14 mouse cellular contexts compared by ENCODE assay signal in the genomic region with DNA sequence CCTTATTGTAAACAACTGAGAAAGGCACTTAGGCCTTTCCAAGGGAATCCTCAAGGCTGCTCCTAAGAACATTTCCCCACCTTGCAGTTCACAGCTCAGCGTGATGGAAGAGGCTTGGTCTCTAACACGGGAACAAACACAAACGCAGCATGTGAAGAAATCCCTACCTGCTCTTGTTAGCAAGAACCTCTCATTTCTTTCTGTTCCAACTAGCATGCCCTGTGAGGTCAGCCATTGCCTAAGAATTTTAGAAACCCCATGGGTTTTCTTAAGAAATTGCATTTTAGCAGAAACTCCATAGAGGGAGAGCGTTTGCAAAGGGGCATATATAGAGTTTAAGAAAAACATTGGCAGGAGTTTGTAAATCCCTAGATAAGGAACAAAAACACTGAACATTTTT. TPM values are rescaled to one million over a fixed set of nuclear protein-coding genes. Genes with fewer than 3 reads are reported as not detected.
DNase-seq lines count a peak whose midpoint lies in the region; ATAC-seq and TF ChIP-seq lines count a peak whose summit lies in the region.
"Had no signal": no experiment of that assay in that cellular context is flagged by ENCODE, and none has a peak within 500 bp of the region (broad histone marks: within the 10 kb centered on the region; RNA-seq: fewer than 3 reads in every experiment).

No protein-coding gene starts in this region.

- no peak overlapping the region for H3K9ac ChIP-seq in hindbrain, embryonic 14.5 days
- H3K9ac ChIP-seq in hindbrain, embryonic 16.5 days (ENCODE audit: low read depth, low read length): no peak overlapping the region
- no peak overlapping the region for H3K9ac ChIP-seq in lung, postnatal 0 days (replicated peaks; ENCODE audit: low read depth)
- no peak overlapping the region for H3K9ac ChIP-seq in stomach, embryonic 15.5 days
- no peak overlapping the region for H3K9ac ChIP-seq in forebrain, embryonic 15.5 days (replicated peaks)

- H3K9me3 ChIP-seq in hindbrain, embryonic 14.5 days (ENCODE audit: control insufficient read depth, low read length): no peaks in the 10 kb centered on the region
- no peaks in the 10 kb centered on the region for H3K9me3 ChIP-seq in hindbrain, embryonic 16.5 days (ENCODE audit: control insufficient read depth, low read length)
- no peaks in the 10 kb centered on the region for H3K9me3 ChIP-seq in lung, postnatal 0 days (ENCODE audit: low read length)
- H3K9me3 ChIP-seq in embryonic facial prominence, embryonic 10.5 days: no peaks in the 10 kb centered on the region
- no peaks in the 10 kb centered on the region for H3K9me3 ChIP-seq in stomach, embryonic 15.5 days
- H3K9me3 ChIP-seq in forebrain, embryonic 15.5 days: no peaks in the 10 kb centered on the region
- H3K9me3 ChIP-seq: liver, embryonic 12.5 days had no signal

- H3K4me1 ChIP-seq in hindbrain, embryonic 14.5 days (replicated peaks; ENCODE audit: control insufficient read depth, insufficient read depth, low read length): peaks cover 18% of the 10 kb centered on the region
- peaks cover 7% of the 10 kb centered on the region for H3K4me1 ChIP-seq in hindbrain, embryonic 16.5 days (ENCODE audit: control insufficient read depth, insufficient read depth, low read depth, low read length)
- peaks cover 25% of the 10 kb centered on the region; the same call in 1 of the 2 replicates for H3K4me1 ChIP-seq in lung, postnatal 0 days (ENCODE audit: insufficient read depth, low read depth, low read length)
- H3K4me1 ChIP-seq in embryonic facial prominence, embryonic 10.5 days: peaks cover 83% of the 10 kb centered on the region
- peaks cover 41% of the 10 kb centered on the region for H3K4me1 ChIP-seq in stomach, embryonic 15.5 days
- peaks cover 40% of the 10 kb centered on the region for H3K4me1 ChIP-seq in forebrain, embryonic 15.5 days

- H3K36me3 ChIP-seq in hindbrain, embryonic 14.5 days (replicated peaks; ENCODE audit: control insufficient read depth, insufficient read depth): no peaks in the 10 kb centered on the region
- no peaks in the 10 kb centered on the region for H3K36me3 ChIP-seq in hindbrain, embryonic 16.5 days (ENCODE audit: control insufficient read depth, insufficient read depth, low read length)
- H3K36me3 ChIP-seq in lung, postnatal 0 days (ENCODE audit: insufficient read depth, low read length): no peaks in the 10 kb centered on the region
- peaks cover 62% of the 10 kb centered on the region for H3K36me3 ChIP-seq in embryonic facial prominence, embryonic 10.5 days (replicated peaks)
- no peaks in the 10 kb centered on the region for H3K36me3 ChIP-seq in stomach, embryonic 15.5 days
- no peaks in the 10 kb centered on the region for H3K36me3 ChIP-seq in forebrain, embryonic 15.5 days

- H3K27ac ChIP-seq in hindbrain, embryonic 14.5 days: no peak overlapping the region
- H3K27ac ChIP-seq in hindbrain, embryonic 16.5 days (ENCODE audit: low read depth, low read length): no peak overlapping the region
- H3K27ac ChIP-seq in lung, postnatal 0 days (ENCODE audit: low read length): peak overlapping the region; percentile 77
- H3K27ac ChIP-seq in embryonic facial prominence, embryonic 10.5 days (replicated peaks): 0 out of 2 replicates have a peak overlapping the region, but pooled peaks have one; percentile 8
- peak overlapping the region; percentile 67 for H3K27ac ChIP-seq in stomach, embryonic 15.5 days
- no peak overlapping the region for H3K27ac ChIP-seq in forebrain, embryonic 15.5 days (replicated peaks)

- no peak for ATAC-seq in hindbrain, embryonic 14.5 days (ENCODE audit: low FRiP score)
- ATAC-seq in hindbrain, embryonic 16.5 days: no peak
- peak; percentile 14; the same call in 1 of the 2 replicates for ATAC-seq in lung, postnatal 0 days
- no peak for ATAC-seq in stomach, embryonic 15.5 days (ENCODE audit: insufficient read depth, low FRiP score, low read depth)
- ATAC-seq in forebrain, embryonic 15.5 days (replicated peaks): no peak
- ATAC-seq: forebrain, embryonic 14.5 days had no signal

- H3K27me3 ChIP-seq in hindbrain, embryonic 14.5 days (ENCODE audit: control insufficient read depth, insufficient read depth, low read length): peaks cover 4% of the 10 kb centered on the region; the same call in 1 of the 2 replicates
- peaks cover 1% of the 10 kb centered on the region; the same call in 1 of the 2 replicates for H3K27me3 ChIP-seq in hindbrain, embryonic 16.5 days (replicated peaks; ENCODE audit: control insufficient read depth, insufficient read depth, low read length)
- H3K27me3 ChIP-seq in lung, postnatal 0 days (replicated peaks; ENCODE audit: insufficient read depth, low read length): 0 out of 2 replicates have a peak, but pooled peaks cover 4% of the 10 kb centered on the region
- H3K27me3 ChIP-seq in embryonic facial prominence, embryonic 10.5 days (replicated peaks; ENCODE audit: low read depth, poor library complexity, severe bottlenecking): 0 out of 2 replicates have a peak, but pooled peaks cover 2% of the 10 kb centered on the region
- no peaks in the 10 kb centered on the region for H3K27me3 ChIP-seq in stomach, embryonic 15.5 days (replicated peaks)
- no peaks in the 10 kb centered on the region for H3K27me3 ChIP-seq in forebrain, embryonic 15.5 days

- 61% methylated on average over 4 of the region's 4 CpGs for WGBS in hindbrain, embryonic 14.5 days
- 57% methylated on average over 4 of the region's 4 CpGs for WGBS in hindbrain, embryonic 16.5 days
- WGBS in lung, postnatal 0 days: 19% methylated on average over 4 of the region's 4 CpGs
- WGBS in embryonic facial prominence, embryonic 10.5 days: 51% methylated on average over 4 of the region's 4 CpGs
- 27% methylated on average over 4 of the region's 4 CpGs for WGBS in stomach, embryonic 15.5 days
- 46% methylated on average over 4 of the region's 4 CpGs for WGBS in forebrain, embryonic 15.5 days

- H3K4me3 ChIP-seq in hindbrain, embryonic 14.5 days (replicated peaks; ENCODE audit: low read length): no peak overlapping the region
- H3K4me3 ChIP-seq in hindbrain, embryonic 16.5 days (ENCODE audit: low read length): no peak overlapping the region
- H3K4me3 ChIP-seq in lung, postnatal 0 days (ENCODE audit: low read depth, low read length): no peak overlapping the region
- no peak overlapping the region for H3K4me3 ChIP-seq in embryonic facial prominence, embryonic 10.5 days
- H3K4me3 ChIP-seq in stomach, embryonic 15.5 days (replicated peaks): no peak overlapping the region
- H3K4me3 ChIP-seq in forebrain, embryonic 15.5 days: no peak overlapping the region

- DNase-seq in hindbrain, embryonic 14.5 days (ENCODE audit: low spot score): no peak
- peak; percentile 69 for DNase-seq in lung, postnatal 0 days (ENCODE audit: low spot score)
- DNase-seq in lung, postnatal 25 days (ENCODE audit: low spot score): no peak
- DNase-seq in embryonic facial prominence, embryonic 10.5 days (ENCODE audit: low spot score): no peak
- DNase-seq: adrenal gland, postnatal 25 days; cerebellum, adult 8-10 months; gastrocnemius, postnatal 25 days; kidney, postnatal 36 days; thymus, postnatal 14 days had no signal

- TF ChIP-seq CTCF in lung, postnatal 0 days (IDR thresholded peaks at IDR 0.05): no peak

- H3K4me2 ChIP-seq in hindbrain, embryonic 14.5 days (replicated peaks): 0 out of 2 replicates have a peak overlapping the region, but pooled peaks have one; percentile 41
- no peak overlapping the region for H3K4me2 ChIP-seq in hindbrain, embryonic 16.5 days (ENCODE audit: low read length)
- H3K4me2 ChIP-seq in lung, postnatal 0 days (replicated peaks; ENCODE audit: low read depth, low read length): no peak overlapping the region
- H3K4me2 ChIP-seq in stomach, embryonic 15.5 days: peak overlapping the region; percentile 26; the same call in 1 of the 2 replicates
- H3K4me2 ChIP-seq in forebrain, embryonic 15.5 days (replicated peaks): no peak overlapping the region

- no peak for TF ChIP-seq EP300 in lung, postnatal 0 days (IDR thresholded peaks at IDR 0.05)

RNA-seq across cellular contexts. Expression of a gene that starts 6.3 kb away (rescaled TPM):
- 3.8 and 4.4 TPM in 2 replicates for polyA plus RNA-seq in hindbrain, embryonic 14.5 days (2014; fragmentation: Nextera tagmentation; extraction: Ambion mirVana)
- 1.9 and 2.7 TPM in 2 replicates for polyA plus RNA-seq in hindbrain, embryonic 16.5 days (2015; fragmentation: Nextera tagmentation; extraction: Ambion mirVana)
- polyA plus RNA-seq in lung, postnatal 0 days (2015; fragmentation: Nextera tagmentation; extraction: Ambion mirVana): 7.1 and 9.6 TPM in 2 replicates
- 12.7 and 14.4 TPM in 2 replicates for polyA plus RNA-seq in embryonic facial prominence, embryonic 10.5 days (2016; fragmentation: Nextera tagmentation; extraction: Ambion mirVana)
- 7.7 and 9.6 TPM in 2 replicates for polyA plus RNA-seq in stomach, embryonic 15.5 days (2015; fragmentation: Nextera tagmentation; extraction: Ambion mirVana)
- polyA plus RNA-seq in forebrain, embryonic 15.5 days (2015; fragmentation: Nextera tagmentation; extraction: Ambion mirVana): 3.5 and 4.2 TPM in 2 replicates

RNA-seq across cellular contexts. Expression of a gene that starts 27.6 kb away (rescaled TPM):
- 7.1 and 10.6 TPM in 2 replicates for polyA plus RNA-seq in hindbrain, embryonic 14.5 days (2014; fragmentation: Nextera tagmentation; extraction: Ambion mirVana)
- 11.3 and 11.5 TPM in 2 replicates for polyA plus RNA-seq in hindbrain, embryonic 16.5 days (2015; fragmentation: Nextera tagmentation; extraction: Ambion mirVana)
- polyA plus RNA-seq in lung, postnatal 0 days (2015; fragmentation: Nextera tagmentation; extraction: Ambion mirVana): 5.5 and 8.1 TPM in 2 replicates
- polyA plus RNA-seq in embryonic facial prominence, embryonic 10.5 days (2016; fragmentation: Nextera tagmentation; extraction: Ambion mirVana): 1.2 and 3.6 TPM in 2 replicates
- polyA plus RNA-seq in stomach, embryonic 15.5 days (2015; fragmentation: Nextera tagmentation; extraction: Ambion mirVana): 0.39 and 0.55 TPM in 2 replicates
- polyA plus RNA-seq in forebrain, embryonic 15.5 days (2015; fragmentation: Nextera tagmentation; extraction: Ambion mirVana): 4.0 and 9.2 TPM in 2 replicates
- polyA plus RNA-seq: liver, embryonic 12.5 days had no signal

Comparison
In these comparisons a context has a peak if more than half of its experiments do, and no peak if none do; other contexts are left out.
1. H3K4me2 ChIP-seq: peak in hindbrain, embryonic 14.5 days (single experiment) and stomach, embryonic 15.5 days (single experiment); none in hindbrain, embryonic 16.5 days (single experiment), lung, postnatal 0 days (single experiment) and forebrain, embryonic 15.5 days (single experiment).
2. H3K27ac ChIP-seq: peak in lung, postnatal 0 days (single experiment), embryonic facial prominence, embryonic 10.5 days (single experiment) and stomach, embryonic 15.5 days (single experiment); none in hindbrain, embryonic 14.5 days (single experiment), hindbrain, embryonic 16.5 days (single experiment) and forebrain, embryonic 15.5 days (single experiment).